Mouse (Mus musculus): ENCODE data around the gene Prdm16.
A peak's percentile ranks its signal among the peaks of the same experiment; 100 is the strongest.

Gene Prdm16

GRCm38 (mm10) chr4:154273000-154273399 is 363.7 kb downstream of the Prdm16 start:
- DNase-seq (ENCODE audit: low spot score in 2 of 2): peak in 1 of 2 experiments; percentile 19

- no peak for DNase-seq (ENCODE audit: low spot score in 2 of 2)
Observed at GRCm38 (mm10) chr4:154269520-154269919, 367.2 kb downstream of the Prdm16 start.

- no peak for DNase-seq (ENCODE audit: low spot score in 2 of 2)
Observed at GRCm38 (mm10) chr4:154267511-154267910, 369.2 kb downstream of the Prdm16 start.

All from spleen, postnatal 14 days (tissue).